8 mouse cellular contexts compared by ENCODE assay signal in genomic region chr19:5822174-5822833, GRCm38 (mm10). TPM values are rescaled to one million over a fixed set of nuclear protein-coding genes. Genes with fewer than 3 reads are reported as not detected.
DNase-seq lines count a peak whose midpoint lies in the region; ATAC-seq and TF ChIP-seq lines count a peak whose summit lies in the region.

No protein-coding gene starts in this region.

- peak; percentile 53 for DNase-seq in cerebellum, adult 11-12 months
- no peak for DNase-seq in cerebellum, postnatal 36 days
- peak; percentile 68 for DNase-seq in liver, adult 2 months (ENCODE audit: extremely low read depth, low read depth, low spot score)
- DNase-seq in liver, result no peak
- peak; percentile 39 for DNase-seq in hindlimb bud, embryonic 11.5 days (ENCODE audit: extremely low spot score, low read depth, low spot score)
- no peak for DNase-seq in yolk sac, embryonic 10.5 days (ENCODE audit: low spot score)
- no peak for DNase-seq in urinary bladder, postnatal 25 days (ENCODE audit: low spot score)

- 0 out of 2 replicates have a peak, but pooled peaks have one; percentile 12 for TF ChIP-seq CTCF in liver, adult 2 months (IDR thresholded peaks at IDR 0.05; ENCODE audit: low read depth, low read length)

- H3K9me3 ChIP-seq in embryonic facial prominence, embryonic 13.5 days, result no peaks in the 10 kb centered on the region

- H3K27me3 ChIP-seq in liver, adult 2 months (ENCODE audit: control insufficient read depth, insufficient read depth, low read length), result no peaks in the 10 kb centered on the region
- no peaks in the 10 kb centered on the region for H3K27me3 ChIP-seq in embryonic facial prominence, embryonic 13.5 days

- H3K4me1 ChIP-seq in liver, adult 2 months (ENCODE audit: control insufficient read depth, insufficient read depth, low read length), result peaks cover 19% of the 10 kb centered on the region
- H3K4me1 ChIP-seq in embryonic facial prominence, embryonic 13.5 days, result peaks cover 51% of the 10 kb centered on the region

- TF ChIP-seq POLR2A in liver, adult 2 months (IDR thresholded peaks at IDR 0.05; ENCODE audit: extremely low read depth, insufficient read depth, low read length), result 0 out of 2 replicates have a peak, but pooled peaks have one; percentile 15

- H3K27ac ChIP-seq in liver, adult 2 months (replicated peaks; ENCODE audit: insufficient read depth, low read depth, low read length), result peak overlapping the region; percentile 55; the same call in 1 of the 2 replicates
- H3K27ac ChIP-seq in embryonic facial prominence, embryonic 13.5 days, result 0 out of 2 replicates have a peak overlapping the region, but pooled peaks have one; percentile 58

- ATAC-seq in embryonic facial prominence, embryonic 13.5 days (ENCODE audit: insufficient number of reproducible peaks, insufficient read depth, low FRiP score, low TSS enrichment, low read depth), result no peak

- H3K36me3 ChIP-seq in liver, adult 2 months (ENCODE audit: control insufficient read depth, insufficient read depth, low read length), result peaks cover 28% of the 10 kb centered on the region
- no peaks in the 10 kb centered on the region for H3K36me3 ChIP-seq in embryonic facial prominence, embryonic 13.5 days

- no peak overlapping the region for H3K4me3 ChIP-seq in liver, adult 2 months (ENCODE audit: insufficient read depth, low read depth, low read length)
- H3K4me3 ChIP-seq in embryonic facial prominence, embryonic 13.5 days, result no peak overlapping the region

- peak overlapping the region; percentile 26 for H3K4me2 ChIP-seq in embryonic facial prominence, embryonic 13.5 days

- WGBS in liver, adult 2 months, result 16% methylated on average over 12 of the region's 12 CpGs
- 18% methylated on average over 12 of the region's 12 CpGs for WGBS in embryonic facial prominence, embryonic 13.5 days

- H3K79me2 ChIP-seq in liver, adult 2 months (ENCODE audit: control insufficient read depth, insufficient read depth, low read length), result no peaks in the 10 kb centered on the region

- H3K9ac ChIP-seq in liver, adult 2 months (ENCODE audit: low read depth, low read length), result no peak overlapping the region; the same call in 1 of the 2 replicates
- H3K9ac ChIP-seq in embryonic facial prominence, embryonic 13.5 days, result peak overlapping the region; percentile 27; the same call in 1 of the 2 replicates

RNA-seq across cellular contexts. Expression of gene Scyl1, which starts 51.1 kb away (rescaled TPM):
- total RNA-seq in liver, adult 2 months (2014; rRNA removed), result 28.9 and 35.9 TPM in 2 replicates
- polyA plus RNA-seq in liver, adult 2 months (2012; rRNA removed), result 40.9 and 46.6 TPM in 2 replicates
- 73.0 and 75.3 TPM in 2 replicates for polyA plus RNA-seq in embryonic facial prominence, embryonic 13.5 days (2015; fragmentation: Nextera tagmentation; extraction: Ambion mirVana)

RNA-seq across cellular contexts. Expression of gene Frmd8, which starts 52.8 kb away (rescaled TPM):
- total RNA-seq in liver, adult 2 months (2014; rRNA removed), result 5.2 and 5.9 TPM in 2 replicates
- polyA plus RNA-seq in liver, adult 2 months (2012; rRNA removed), result 10.3 and 14.2 TPM in 2 replicates
- 30.6 and 34.0 TPM in 2 replicates for polyA plus RNA-seq in embryonic facial prominence, embryonic 13.5 days (2015; fragmentation: Nextera tagmentation; extraction: Ambion mirVana)

RNA-seq across cellular contexts. Expression of gene Slc25a45, which starts 55.3 kb away (rescaled TPM):
- 8.6 and 13.0 TPM in 2 replicates for total RNA-seq in liver, adult 2 months (2014; rRNA removed)
- polyA plus RNA-seq in liver, adult 2 months (2012; rRNA removed), result 52.8 and 57.7 TPM in 2 replicates
- 3.1 and 4.5 TPM in 2 replicates for polyA plus RNA-seq in embryonic facial prominence, embryonic 13.5 days (2015; fragmentation: Nextera tagmentation; extraction: Ambion mirVana)

Comparison
In these comparisons a context has a peak if more than half of its experiments do, and no peak if none do; other contexts are left out.
1. DNase-seq: peak in cerebellum, adult 11-12 months (single experiment), liver, adult 2 months (single experiment) and hindlimb bud, embryonic 11.5 days (single experiment); none in cerebellum, postnatal 36 days (0 of 2), liver (single experiment), yolk sac, embryonic 10.5 days (single experiment) and urinary bladder, postnatal 25 days (single experiment).